Mouse (Mus musculus) ZHBTc4 (cell line): ENCODE data around the gene Cdk19.
A peak's percentile ranks its signal among the peaks of the same experiment; 100 is the strongest.
"Not testable (repeated sequence)": the region's sequence is repeated elsewhere in the genome, so short reads cannot be mapped to it uniquely, and the experiment has no call there.

Source experiments
- DNase-seq: peaks from one replicate; pipeline ENCODE4 v3.0.0-alpha.2; 2011; ENCODE audit warnings: low read depth, low spot score

Gene Cdk19

GRCm38 (mm10) chr10:40479216-40479615, 139.9 kb downstream of the Cdk19 start:
- no peak for DNase-seq

GRCm38 (mm10) chr10:40479621-40480193, 140.3 kb downstream of the Cdk19 start:
- peak; percentile 35 for DNase-seq

DNA sequence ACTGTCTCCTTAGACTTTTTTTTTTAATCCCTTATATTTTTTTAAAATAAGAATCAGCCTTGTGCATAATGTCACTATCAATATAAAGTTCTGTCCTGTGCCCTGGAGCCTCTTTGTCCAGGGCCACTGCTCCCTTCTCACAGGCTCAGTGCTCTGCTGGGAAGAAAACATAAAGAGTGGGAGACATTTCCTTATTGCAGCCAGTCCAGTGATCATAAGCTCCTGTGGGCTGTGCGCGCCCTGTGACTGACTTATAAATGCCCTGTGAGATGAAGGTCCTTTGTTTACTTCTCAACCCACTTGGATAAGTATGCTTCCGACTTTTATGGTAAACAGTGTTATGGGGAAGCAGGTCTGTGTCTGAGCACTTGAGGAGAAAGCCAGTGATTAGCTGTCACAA, 142.2 kb downstream of the Cdk19 start:
- DNase-seq = no peak

DNA sequence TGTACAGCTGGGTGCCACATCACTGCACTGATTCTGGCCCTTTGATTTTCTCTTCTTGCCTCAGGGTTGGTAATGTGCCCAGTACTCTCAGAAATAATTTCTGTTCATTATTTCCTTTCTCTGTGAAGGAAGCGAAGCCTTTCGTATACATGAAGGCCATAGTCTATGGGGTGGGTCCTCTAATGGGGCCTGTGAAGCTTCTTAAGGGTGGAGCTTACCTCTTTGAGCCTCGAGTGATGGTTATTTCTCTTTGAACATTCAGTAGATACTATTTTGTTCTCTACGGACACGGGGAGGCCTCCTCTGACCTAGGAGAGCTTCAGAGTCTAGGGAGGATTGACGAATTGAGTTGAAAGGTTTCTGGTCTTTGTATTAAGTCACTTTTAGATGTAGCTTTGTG, 142.9 kb downstream of the Cdk19 start:
- DNase-seq = no peak

DNA sequence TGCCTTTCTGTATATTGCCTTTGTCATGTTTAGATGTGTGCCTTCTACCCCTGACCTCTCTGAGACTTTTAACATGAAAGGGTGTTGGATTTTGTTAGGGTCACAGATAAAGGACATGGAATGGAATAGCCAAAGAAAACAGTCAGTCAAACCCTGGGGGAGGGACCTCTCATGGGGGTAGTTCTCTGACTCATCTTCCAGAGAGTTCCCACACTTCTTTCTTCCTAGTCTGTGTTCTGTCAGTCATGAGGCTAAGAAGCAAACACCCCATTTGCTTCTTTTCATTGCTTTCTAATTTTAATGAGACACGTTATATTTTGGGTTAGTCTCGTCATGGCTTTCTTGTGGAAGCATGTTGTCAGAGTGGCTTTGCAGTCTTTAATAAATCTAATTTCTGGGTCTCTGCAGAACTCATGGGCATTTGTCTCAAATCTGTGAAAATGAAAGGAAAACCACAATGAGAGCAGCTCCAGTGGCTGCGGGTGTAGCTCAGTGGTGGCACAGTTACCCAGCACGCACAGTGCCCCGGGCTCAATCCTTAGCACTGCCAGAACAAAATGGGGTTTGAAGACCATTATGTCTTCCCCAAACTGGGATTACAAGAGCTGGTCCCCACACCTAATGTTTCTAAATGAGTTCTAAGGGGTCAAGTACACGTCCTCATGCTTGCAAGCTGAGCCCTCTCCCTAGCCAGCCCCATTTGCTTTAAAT, 149.9 kb downstream of the Cdk19 start:
- no peak for DNase-seq

DNA sequence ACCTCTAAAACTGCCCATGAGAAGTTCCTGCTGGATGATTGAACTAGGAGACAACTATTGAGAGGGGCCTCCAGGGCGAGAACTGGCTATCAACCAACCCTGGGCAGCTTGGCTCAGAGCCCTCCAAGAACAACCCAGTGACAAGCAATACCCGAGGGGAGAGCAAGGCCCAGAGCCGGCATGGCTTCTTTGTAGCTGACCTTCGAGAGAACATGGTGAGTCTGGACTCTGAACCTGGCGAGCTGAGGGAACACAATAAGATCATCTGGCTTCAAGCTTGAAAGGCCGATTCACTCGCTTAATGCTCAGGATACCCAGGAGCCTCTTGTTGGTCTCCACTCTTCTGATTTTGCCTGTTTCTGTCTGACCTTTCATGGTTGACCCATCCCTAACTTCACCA, 151.8 kb downstream of the Cdk19 start:
- DNase-seq = no peak

GRCm38 (mm10) chr10:40491748-40492147, 152.4 kb downstream of the Cdk19 start:
- peak; percentile 15 for DNase-seq

DNA sequence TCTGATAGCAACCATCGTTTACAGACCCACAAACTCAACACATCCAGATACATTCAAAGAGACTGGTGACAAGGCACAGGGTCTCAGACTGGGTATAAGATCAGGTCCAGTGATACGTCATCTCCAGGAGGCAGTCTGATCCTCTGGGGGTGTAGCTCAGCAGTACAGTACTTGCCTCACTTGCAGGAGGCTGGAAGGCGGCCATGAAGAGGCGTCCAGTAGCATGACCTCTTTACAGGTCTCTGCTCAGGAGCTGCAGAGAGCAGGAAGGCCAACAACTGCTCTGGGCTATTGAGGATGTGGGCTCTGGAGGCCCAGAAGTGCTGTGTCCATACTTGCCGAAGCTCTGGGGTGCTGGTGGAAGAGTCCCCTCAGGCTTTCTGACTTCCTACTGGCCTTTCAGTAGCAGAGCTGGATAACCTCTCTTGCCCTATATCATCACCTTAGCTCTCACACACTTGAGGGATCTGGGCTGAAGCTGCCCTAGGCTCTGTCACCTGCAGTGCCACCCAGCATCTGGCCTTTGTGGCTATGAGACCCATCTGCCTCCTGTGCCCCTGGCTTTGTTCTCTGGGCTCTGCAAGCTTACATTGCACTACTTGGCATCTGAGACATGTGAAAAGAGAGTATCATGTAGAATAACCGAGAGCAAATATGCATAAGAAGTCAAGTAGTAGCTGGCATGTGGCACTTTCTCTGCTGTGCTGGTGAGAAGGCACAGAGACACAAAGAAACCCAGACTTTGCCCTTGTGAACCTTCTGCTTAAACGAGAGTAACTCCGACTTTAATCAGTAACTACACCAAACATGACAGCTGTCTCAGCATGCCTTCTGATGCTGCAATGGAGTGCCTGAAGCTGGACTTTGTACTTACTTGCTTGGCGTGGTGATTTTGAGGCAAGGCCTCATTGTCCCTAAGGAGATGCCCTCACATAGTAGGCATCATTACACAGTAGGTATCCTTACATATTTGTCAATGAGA, 155.1 kb downstream of the Cdk19 start:
- DNase-seq = no peak

- no peak for DNase-seq
Observed at GRCm38 (mm10) chr10:40497301-40498041, 158.1 kb downstream of the Cdk19 start.

- no peak for DNase-seq
Observed at GRCm38 (mm10) chr10:40498426-40498825, 159.1 kb downstream of the Cdk19 start.

- no peak for DNase-seq
Observed at GRCm38 (mm10) chr10:40499314-40500252, 160.2 kb downstream of the Cdk19 start.

DNA sequence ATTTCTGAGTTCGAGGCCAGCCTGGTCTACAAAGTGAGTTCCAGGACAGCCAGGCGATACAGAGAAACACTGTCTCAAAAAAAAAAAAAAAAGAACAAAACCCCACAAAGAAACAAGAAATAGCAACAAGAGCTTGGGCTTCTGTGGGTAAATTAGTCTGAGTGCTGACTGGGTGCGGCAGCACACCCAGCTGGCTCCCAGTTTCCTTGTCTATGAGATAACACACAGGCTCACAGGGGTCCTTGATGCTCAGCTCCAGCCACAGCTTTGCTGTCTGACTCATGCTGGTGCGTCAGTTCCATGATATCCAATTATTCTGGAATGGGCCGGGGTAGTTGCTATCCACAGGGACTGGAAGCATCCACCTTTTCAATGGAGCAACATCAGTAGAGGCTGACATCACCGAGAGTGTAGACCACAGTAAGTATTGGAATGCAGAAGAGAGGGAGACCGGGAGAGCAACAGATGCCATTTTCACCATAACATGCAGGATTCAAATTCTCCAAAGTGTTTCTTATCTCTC, 161.4 kb downstream of the Cdk19 start:
- no peak for DNase-seq

DNA sequence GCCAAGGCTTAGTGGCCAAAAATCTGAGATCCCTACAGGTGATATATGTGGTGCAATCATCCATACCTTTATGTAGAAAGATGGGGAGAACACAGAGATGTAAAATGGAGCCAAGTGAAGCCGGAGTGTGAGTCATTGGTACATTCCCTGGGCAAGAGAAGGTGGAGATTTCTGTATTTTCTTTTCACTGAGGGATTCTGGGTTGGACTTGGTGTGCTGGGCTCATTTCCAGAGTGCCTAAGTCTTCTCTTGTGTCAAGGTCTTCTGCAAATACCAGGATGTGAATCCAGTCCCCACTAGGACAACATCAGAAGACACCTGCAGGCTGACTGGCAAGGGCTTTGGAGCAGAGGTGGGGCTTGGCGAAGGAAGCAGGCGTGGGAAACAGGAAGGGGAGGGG, 163.4 kb downstream of the Cdk19 start:
- DNase-seq = no peak

DNA sequence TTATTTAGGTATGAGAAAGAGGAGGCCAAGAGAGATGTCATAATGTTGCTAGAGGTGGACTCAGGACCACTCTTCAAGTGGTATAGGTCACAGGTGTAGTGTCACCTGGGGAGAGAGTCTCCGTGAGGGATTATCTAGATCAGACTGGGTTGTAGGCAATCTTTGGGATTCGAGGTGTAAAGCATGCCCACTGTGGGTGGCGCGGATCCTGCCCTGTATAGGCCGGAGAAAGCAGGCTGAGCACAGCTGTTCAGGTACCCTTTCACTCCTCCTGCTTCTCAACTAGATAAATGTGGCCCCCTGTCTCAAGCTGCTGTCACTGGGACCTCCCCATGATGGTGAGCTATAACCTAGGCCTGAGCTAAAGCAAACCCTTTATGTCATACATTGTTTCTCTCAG, 171.0 kb downstream of the Cdk19 start:
- no peak for DNase-seq

DNA sequence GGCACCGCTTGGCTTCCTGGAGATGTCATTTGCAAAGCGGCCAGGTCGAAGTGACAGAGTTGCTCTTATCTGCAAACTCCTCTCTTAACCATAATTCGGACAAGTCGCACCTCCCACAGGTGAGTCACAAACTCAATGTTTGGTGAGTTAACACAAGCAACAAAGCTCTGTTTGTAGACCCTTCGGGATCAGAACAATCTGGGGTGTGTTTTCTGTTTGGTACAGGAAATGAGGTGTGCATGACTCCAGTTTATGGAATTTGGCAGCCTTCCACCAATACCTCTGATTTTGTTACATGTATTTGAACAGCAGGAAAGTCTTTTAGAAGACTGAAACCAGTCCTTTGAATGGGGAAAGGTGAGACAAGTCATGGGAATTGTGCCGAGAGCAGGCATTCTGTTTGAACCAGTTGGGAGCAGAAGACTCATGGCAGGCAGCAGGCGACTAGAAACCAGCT, 171.9 kb downstream of the Cdk19 start:
- DNase-seq = no peak

GRCm38 (mm10) chr10:40512185-40512584, 172.8 kb downstream of the Cdk19 start:
- DNase-seq = no peak

GRCm38 (mm10) chr10:40512996-40513395, 173.6 kb downstream of the Cdk19 start:
- not testable (repeated sequence) for DNase-seq

- no peak for DNase-seq
Observed at GRCm38 (mm10) chr10:40515225-40515681, 175.9 kb downstream of the Cdk19 start.

DNA sequence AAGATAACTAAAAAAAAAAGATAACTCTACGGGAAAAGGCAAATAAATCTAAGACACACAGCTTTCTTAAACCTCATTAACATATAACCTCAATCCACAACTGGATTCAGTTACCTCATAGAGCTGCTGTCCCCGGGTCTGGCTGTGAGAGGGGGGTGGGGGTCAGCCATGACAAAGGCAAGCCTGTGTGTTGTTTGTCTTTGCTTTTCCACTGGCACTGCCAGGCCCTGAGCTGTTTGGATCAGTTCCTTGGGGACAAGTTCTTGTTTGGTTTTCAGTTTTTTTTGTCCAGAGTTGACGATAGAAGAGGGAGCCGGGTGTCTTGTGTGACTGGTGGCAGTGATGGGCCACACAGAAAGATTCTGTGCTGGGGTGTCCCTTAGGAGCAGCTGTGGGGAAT, 177.1 kb downstream of the Cdk19 start:
- no peak for DNase-seq

DNA sequence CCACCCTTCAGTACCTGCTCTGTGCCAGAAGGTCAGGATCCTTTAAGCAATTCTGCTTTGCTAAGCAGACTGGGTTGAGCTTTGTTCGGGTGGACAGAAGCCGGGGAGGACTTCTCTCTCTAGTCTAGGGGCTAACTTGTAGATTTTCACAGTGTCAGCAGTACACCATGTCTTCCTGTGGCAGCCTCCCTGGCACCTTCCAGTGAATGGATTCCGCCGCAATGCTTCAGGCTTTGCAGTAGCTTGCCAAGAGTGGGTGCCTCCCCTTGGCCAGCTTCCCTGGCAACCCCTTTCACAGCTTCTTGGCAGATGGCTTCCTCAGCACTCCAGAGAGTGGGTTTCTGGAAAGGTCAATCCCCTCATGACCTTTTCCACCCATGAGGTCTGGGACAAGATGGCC, 180.2 kb downstream of the Cdk19 start:
- no peak for DNase-seq
